Mouse (Mus musculus) adrenal gland, postnatal 4 days (tissue): ENCODE results near the gene Crtam. TPM values are rescaled to one million over a fixed set of nuclear protein-coding genes. Genes with fewer than 3 reads are reported as not detected.
A peak's percentile ranks its signal among the peaks of the same experiment; 100 is the strongest.

Experiments
- DNase-seq, 2 experiments: peaks; one replicate each; pipeline ENCODE4 v3.0.0; 2021 to 2022; ENCODE audit warnings: low spot score in 2 of 2, mixed read lengths in 2 of 2
- total RNA-seq, 2 experiments: library from RNA; stranded (reverse); gene quantifications; 2 replicates each; pipeline ENCODE4 v1.2.3; 2021

Crtam gene
- total RNA-seq, 2 experiments from 2014 or later: 0.53 to 0.54 TPM

- DNase-seq: no peak
Observed at GRCm38 (mm10) chr9:41011512-41012436, 7.3 kb upstream of the Crtam start.

GRCm38 (mm10) chr9:41007785-41008184 lies 3.4 kb upstream of the Crtam start:
- DNase-seq: no peak

GRCm38 (mm10) chr9:40997116-40997779 lies 7.2 kb downstream of the Crtam start:
- DNase-seq: no peak

- no peak for DNase-seq
Observed at GRCm38 (mm10) chr9:40994075-40994474, 10.4 kb downstream of the Crtam start.

- DNase-seq: no peak
Observed at GRCm38 (mm10) chr9:40991511-40991910, 12.9 kb downstream of the Crtam start.

- peak in 1 of 2 experiments; percentile 18 for DNase-seq
Observed at GRCm38 (mm10) chr9:40989940-40990588, 14.4 kb downstream of the Crtam start.

GRCm38 (mm10) chr9:40984313-40984712 lies 20.1 kb downstream of the Crtam start:
- no peak for DNase-seq

GRCm38 (mm10) chr9:40983758-40984157 lies 20.7 kb downstream of the Crtam start:
- no peak for DNase-seq

GRCm38 (mm10) chr9:40982480-40982879 lies 21.9 kb downstream of the Crtam start:
- no peak for DNase-seq

- DNase-seq: no peak
Observed at GRCm38 (mm10) chr9:40974042-40974801, 30.2 kb downstream of the Crtam start.

- DNase-seq: no peak
Observed at GRCm38 (mm10) chr9:40964418-40964714, 40.1 kb downstream of the Crtam start.

- DNase-seq: no peak
Observed at GRCm38 (mm10) chr9:40963586-40964417, 40.6 kb downstream of the Crtam start, which contains the start of gene Jhy. TSS of gene Jhy (minus strand) at chr9:40964118.

GRCm38 (mm10) chr9:40961401-40961800 lies 43.0 kb downstream of the Crtam start:
- no peak for DNase-seq

- DNase-seq: no peak
Observed at GRCm38 (mm10) chr9:40949039-40949615, 55.3 kb downstream of the Crtam start.

- DNase-seq: no peak
Observed at GRCm38 (mm10) chr9:40948473-40948872, 56.0 kb downstream of the Crtam start.

GRCm38 (mm10) chr9:40947131-40947530 lies 57.3 kb downstream of the Crtam start:
- DNase-seq: no peak

- no peak for DNase-seq
Observed at GRCm38 (mm10) chr9:40937425-40937824, 67.0 kb downstream of the Crtam start.

- DNase-seq: no peak
Observed at GRCm38 (mm10) chr9:40933323-40933722, 71.1 kb downstream of the Crtam start.

- no peak for DNase-seq
Observed at GRCm38 (mm10) chr9:40927351-40927980, 77.0 kb downstream of the Crtam start.
